Mouse (Mus musculus) C2C12 (cell line): ENCODE measurements around the gene Hcrtr1. TPM values are rescaled to one million over a fixed set of nuclear protein-coding genes. Genes with fewer than 3 reads are reported as not detected.

Source experiments
- H3K27me3 ChIP-seq: one replicate; pipeline ENCODE4 v1.6.1; 2011; ENCODE audit not compliant: control insufficient read depth, insufficient read depth, insufficient read length
- H3K36me3 ChIP-seq: one replicate; pipeline ENCODE4 v1.6.1; 2011; ENCODE audit not compliant: control insufficient read depth, insufficient read depth
- H3K4me3 ChIP-seq: one replicate; pipeline ENCODE4 v1.5.1; 2011; ENCODE audit warnings: mild to moderate bottlenecking, control low read depth; ENCODE audit not compliant: poor library complexity, insufficient read depth, severe bottlenecking
- H3K79me2 ChIP-seq: one replicate; pipeline ENCODE4 v1.6.1; 2011; ENCODE audit not compliant: control insufficient read depth, insufficient read depth
- H3K79me3 ChIP-seq: one replicate; pipeline ENCODE4 v1.6.1; 2011; ENCODE audit warnings: low read depth, control low read depth
- H3ac ChIP-seq: one replicate; pipeline ENCODE3; 2011; ENCODE audit warnings: low read depth; ENCODE audit not compliant: control insufficient read depth, insufficient read length
- CEBPB ChIP-seq: IDR thresholded peaks from one replicate; pipeline ENCODE4 v1.6.1; 2011; ENCODE audit warnings: low read depth, mild to moderate bottlenecking, control low read depth, moderate library complexity
- CTCF ChIP-seq: IDR thresholded peaks from one replicate; pipeline ENCODE4 v1.5.1; 2011; ENCODE audit not compliant: control insufficient read depth, insufficient read depth, insufficient read length
- FOSL1 ChIP-seq: IDR thresholded peaks from one replicate; pipeline ENCODE4 v1.8.0; 2011; ENCODE audit warnings: mild to moderate bottlenecking, low read length; ENCODE audit not compliant: poor library complexity, insufficient read depth, severe bottlenecking
- MAX ChIP-seq: IDR thresholded peaks from one replicate; pipeline ENCODE4 v1.6.1; 2011; ENCODE audit warnings: mild to moderate bottlenecking, control low read depth
- MYOD1 ChIP-seq: IDR thresholded peaks from one replicate; pipeline ENCODE4 v1.6.1; 2011; ENCODE audit warnings: low read depth; ENCODE audit not compliant: control insufficient read depth, insufficient read length
- MYOG ChIP-seq: IDR thresholded peaks from one replicate; pipeline ENCODE4 v1.6.1; 2011; ENCODE audit not compliant: control insufficient read depth, insufficient read length; ENCODE audit errors: extremely low read depth
- USF1 ChIP-seq: IDR thresholded peaks from one replicate; pipeline ENCODE4 v1.6.1; 2011; ENCODE audit warnings: low read depth, mild to moderate bottlenecking, control low read depth, moderate library complexity
- polyA plus RNA-seq: library from polyadenylated mRNA; unstranded; fragments of >200 nt; fragmentation: generic; extraction: Trizol; gene quantifications from one replicate; pipeline ENCODE4 v1.2.1, GENCODE M21; 2012; ENCODE audit warnings: missing spikeins

Hcrtr1 gene
- polyA plus RNA-seq, 1 experiment: not detected

DNA sequence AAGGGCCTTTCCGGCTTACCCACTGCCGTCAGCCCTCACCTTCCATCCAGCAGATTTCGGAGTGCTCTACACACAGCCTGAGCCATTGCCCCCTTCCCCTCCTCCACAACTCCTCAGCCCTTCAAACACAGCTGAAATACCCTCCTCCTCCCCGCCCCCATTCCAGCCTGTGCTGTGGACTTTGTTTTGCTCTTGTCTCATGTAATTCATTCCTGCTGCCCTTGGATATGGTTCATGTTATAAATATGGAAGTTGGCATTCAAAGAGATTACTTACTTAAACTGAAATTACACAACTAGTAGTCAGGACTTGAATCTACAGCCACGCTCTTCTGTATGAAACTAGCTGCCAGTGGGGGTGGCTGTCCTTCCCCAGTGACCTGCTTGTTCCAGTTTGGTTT, 16.1 kb downstream of the Hcrtr1 start:
- TF ChIP-seq MAX (no peak), USF1 (no peak), CTCF (no peak), MYOG (no peak), FOSL1 (no peak), MYOD1 (no peak), CEBPB (no peak)
- H3K4me3 ChIP-seq: no peak overlapping the region
- H3K79me3 ChIP-seq: no peaks in the 10 kb centered on the region
- no peaks in the 10 kb centered on the region for H3K79me2 ChIP-seq
- no peak overlapping the region for H3ac ChIP-seq
- peaks cover 18% of the 10 kb centered on the region for H3K36me3 ChIP-seq
- no peaks in the 10 kb centered on the region for H3K27me3 ChIP-seq

GRCm38 (mm10) chr4:130121560-130121959, 17.6 kb downstream of the Hcrtr1 start:
- Histone ChIP-seq H3K79me2 (no peaks in the 10 kb centered on the region), H3ac (no peak overlapping the region), H3K79me3 (no peaks in the 10 kb centered on the region), H3K27me3 (no peaks in the 10 kb centered on the region), H3K36me3 (peaks cover 8% of the 10 kb centered on the region), H3K4me3 (no peak overlapping the region)
- TF ChIP-seq MAX: no peak
- TF ChIP-seq MYOD1: no peak
- TF ChIP-seq FOSL1: no peak
- TF ChIP-seq MYOG: no peak
- TF ChIP-seq CEBPB: no peak
- no peak for TF ChIP-seq CTCF
- no peak for TF ChIP-seq USF1

DNA sequence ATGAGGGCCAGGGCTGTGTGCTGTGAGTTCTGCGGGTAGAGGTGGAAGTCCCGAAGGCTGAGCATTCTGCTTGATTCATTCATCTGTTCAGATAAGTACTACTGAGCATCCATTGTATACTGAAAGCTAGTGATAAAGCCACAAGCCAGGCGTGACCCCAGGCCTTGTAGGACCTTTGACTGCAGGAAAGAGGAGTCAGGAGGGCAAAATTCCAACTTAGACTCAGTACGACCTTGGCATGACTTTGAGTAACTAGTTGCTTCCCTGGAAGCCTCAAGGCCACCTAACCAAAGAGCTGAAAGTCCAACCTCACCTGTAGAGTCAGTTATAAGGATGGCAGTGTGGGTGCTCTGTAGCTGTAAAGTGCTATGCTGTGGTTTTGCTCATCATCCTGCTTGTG, 18.4 kb downstream of the Hcrtr1 start:
- TF ChIP-seq FOSL1 (no peak), CTCF (no peak), MYOG (no peak), MAX (no peak), MYOD1 (no peak), CEBPB (no peak)
- Histone ChIP-seq H3ac (no peak overlapping the region), H3K36me3 (peaks cover 8% of the 10 kb centered on the region), H3K27me3 (no peaks in the 10 kb centered on the region), H3K79me2 (no peaks in the 10 kb centered on the region), H3K79me3 (peaks cover 2% of the 10 kb centered on the region), H3K4me3 (no peak overlapping the region)

GRCm38 (mm10) chr4:130112732-130113131, 26.4 kb downstream of the Hcrtr1 start:
- peaks cover 55% of the 10 kb centered on the region for H3K79me2 ChIP-seq
- peaks cover 16% of the 10 kb centered on the region for H3K79me3 ChIP-seq
- H3K36me3 ChIP-seq: peaks cover 8% of the 10 kb centered on the region
- TF ChIP-seq CEBPB (no peak), MAX (no peak), MYOD1 (no peak), USF1 (no peak), CTCF (no peak), FOSL1 (no peak), MYOG (no peak)
- H3ac ChIP-seq: no peak overlapping the region
- H3K27me3 ChIP-seq: no peaks in the 10 kb centered on the region
- H3K4me3 ChIP-seq: no peak overlapping the region

DNA sequence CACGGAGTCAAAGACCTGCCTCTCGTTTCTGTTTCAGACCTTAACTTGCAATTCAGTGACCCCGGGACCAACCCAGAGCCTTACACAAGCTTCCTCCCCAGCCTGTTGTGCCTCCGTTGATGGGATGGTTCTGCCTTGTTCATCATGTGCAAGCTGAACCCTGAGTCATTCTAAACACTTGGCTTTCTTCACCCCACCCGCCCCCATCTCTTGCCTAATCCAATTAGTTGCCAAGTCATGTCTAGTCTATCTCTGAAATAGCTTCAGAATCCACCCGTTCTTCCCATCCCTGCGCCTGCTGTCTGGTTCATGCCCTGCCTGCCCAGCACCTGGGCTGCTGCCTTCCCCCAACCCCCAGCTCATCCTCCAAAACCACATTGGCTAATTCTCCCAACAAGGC, 26.9 kb downstream of the Hcrtr1 start:
- H3K27me3 ChIP-seq: no peaks in the 10 kb centered on the region
- peaks cover 56% of the 10 kb centered on the region for H3K79me2 ChIP-seq
- H3ac ChIP-seq: no peak overlapping the region
- TF ChIP-seq CEBPB (peak; percentile 82), MYOG (no peak), MAX (no peak), CTCF (no peak), USF1 (no peak), FOSL1 (no peak), MYOD1 (no peak)
- H3K79me3 ChIP-seq: peaks cover 16% of the 10 kb centered on the region
- H3K4me3 ChIP-seq: no peak overlapping the region
- H3K36me3 ChIP-seq: peaks cover 8% of the 10 kb centered on the region

GRCm38 (mm10) chr4:130110091-130110490, 29.1 kb downstream of the Hcrtr1 start:
- TF ChIP-seq MYOG (no peak), MYOD1 (no peak)

More at GRCm38 (mm10) chr4:130110091-130110490, 29.1 kb downstream of the Hcrtr1 start:
- H3K4me3 ChIP-seq: no peak overlapping the region
- H3K79me3 ChIP-seq: peaks cover 14% of the 10 kb centered on the region
- H3ac ChIP-seq: no peak overlapping the region
- H3K36me3 ChIP-seq: peaks cover 4% of the 10 kb centered on the region
- no peaks in the 10 kb centered on the region for H3K27me3 ChIP-seq
- H3K79me2 ChIP-seq: peaks cover 56% of the 10 kb centered on the region
